Mouse (Mus musculus): ENCODE data around the gene Stat4. TPM values are rescaled to one million over a fixed set of nuclear protein-coding genes. Genes with fewer than 3 reads are reported as not detected.

Stat4 gene
- polyA plus RNA-seq (2015; fragmentation: Nextera tagmentation; extraction: Ambion mirVana), result 0.38 and 0.77 TPM in 2 replicates

- no peaks in the 10 kb centered on the region for H3K36me3 ChIP-seq (ENCODE audit: control insufficient read depth, insufficient read depth)
- H3K4me2 ChIP-seq (replicated peaks; ENCODE audit: low read depth), result no peak within 1 kb of the TSS
- H3K9me3 ChIP-seq (ENCODE audit: control insufficient read depth), result no peaks in the 10 kb centered on the region
- no peak for TF ChIP-seq CTCF (IDR thresholded peaks at IDR 0.05; ENCODE audit: low read depth)
- H3K27ac ChIP-seq (ENCODE audit: low read depth, low read length), result no peak within 1 kb of the TSS
- no peak within 1 kb of the TSS for H3K4me3 ChIP-seq (ENCODE audit: low read depth, low read length)
- H3K27me3 ChIP-seq (replicated peaks; ENCODE audit: control insufficient read depth, insufficient read depth, low read length), result no peaks in the 10 kb centered on the region
- ATAC-seq, result no peak
- no peak within 1 kb of the TSS for H3K9ac ChIP-seq (ENCODE audit: low read depth, low read length)
- H3K4me1 ChIP-seq (replicated peaks; ENCODE audit: control insufficient read depth, insufficient read depth, low read length), result no peaks in the 10 kb centered on the region
- WGBS, result 77% methylated on average over 5 of the region's 5 CpGs
Observed at GRCm38 (mm10) chr1:51986848-51987247, at the start of gene Stat4. Gene Stat4 (plus strand): TSS chr1:51987148.

- H3K27ac ChIP-seq (ENCODE audit: low read depth, low read length), result no peak overlapping the region
- H3K9ac ChIP-seq (ENCODE audit: low read depth, low read length), result no peak overlapping the region
- H3K36me3 ChIP-seq (ENCODE audit: control insufficient read depth, insufficient read depth), result no peaks in the 10 kb centered on the region
- H3K4me3 ChIP-seq (ENCODE audit: low read depth, low read length), result no peak overlapping the region
- no peak for TF ChIP-seq CTCF (IDR thresholded peaks at IDR 0.05; ENCODE audit: low read depth)
- H3K9me3 ChIP-seq (ENCODE audit: control insufficient read depth), result no peaks in the 10 kb centered on the region
- H3K4me2 ChIP-seq (replicated peaks; ENCODE audit: low read depth), result no peak overlapping the region
- no peak for ATAC-seq
- H3K4me1 ChIP-seq (replicated peaks; ENCODE audit: control insufficient read depth, insufficient read depth, low read length), result no peaks in the 10 kb centered on the region
- 87% methylated on average over 7 of the region's 7 CpGs for WGBS
- H3K27me3 ChIP-seq (replicated peaks; ENCODE audit: control insufficient read depth, insufficient read depth, low read length), result no peaks in the 10 kb centered on the region
Observed at GRCm38 (mm10) chr1:51938357-51938756, 48.6 kb upstream of the Stat4 start.

- Histone ChIP-seq H3K9ac (ENCODE audit: low read depth, low read length) (no peak overlapping the region), H3K4me3 (ENCODE audit: low read depth, low read length) (no peak overlapping the region), H3K4me1 (replicated peaks; ENCODE audit: control insufficient read depth, insufficient read depth, low read length) (no peaks in the 10 kb centered on the region), H3K4me2 (replicated peaks; ENCODE audit: low read depth) (no peak overlapping the region), H3K36me3 (ENCODE audit: control insufficient read depth, insufficient read depth) (no peaks in the 10 kb centered on the region), H3K27me3 (replicated peaks; ENCODE audit: control insufficient read depth, insufficient read depth, low read length) (no peaks in the 10 kb centered on the region), H3K9me3 (ENCODE audit: control insufficient read depth) (no peaks in the 10 kb centered on the region), H3K27ac (ENCODE audit: low read depth, low read length) (no peak overlapping the region)
- peak; percentile 86 for TF ChIP-seq CTCF (IDR thresholded peaks at IDR 0.05; ENCODE audit: low read depth)
- 42% methylated on average over 5 of the region's 5 CpGs for WGBS
- ATAC-seq, result no peak
Observed at GRCm38 (mm10) chr1:51944755-51945154, 42.2 kb upstream of the Stat4 start.

GRCm38 (mm10) chr1:51947116-51947515 lies 39.8 kb upstream of the Stat4 start:
- Histone ChIP-seq H3K4me3 (ENCODE audit: low read depth, low read length) (no peak overlapping the region), H3K36me3 (ENCODE audit: control insufficient read depth, insufficient read depth) (no peaks in the 10 kb centered on the region), H3K27ac (ENCODE audit: low read depth, low read length) (no peak overlapping the region), H3K4me1 (replicated peaks; ENCODE audit: control insufficient read depth, insufficient read depth, low read length) (no peaks in the 10 kb centered on the region), H3K4me2 (replicated peaks; ENCODE audit: low read depth) (no peak overlapping the region), H3K9me3 (ENCODE audit: control insufficient read depth) (no peaks in the 10 kb centered on the region), H3K27me3 (replicated peaks; ENCODE audit: control insufficient read depth, insufficient read depth, low read length) (no peaks in the 10 kb centered on the region), H3K9ac (ENCODE audit: low read depth, low read length) (no peak overlapping the region)
- no peak for ATAC-seq
- no peak for TF ChIP-seq CTCF (IDR thresholded peaks at IDR 0.05; ENCODE audit: low read depth)
- WGBS, result 77% methylated on average over 4 of the region's 4 CpGs

- 89% methylated on average over 2 of the region's 2 CpGs for WGBS
- Histone ChIP-seq H3K9ac (ENCODE audit: low read depth, low read length) (no peak overlapping the region), H3K4me2 (replicated peaks; ENCODE audit: low read depth) (no peak overlapping the region), H3K36me3 (ENCODE audit: control insufficient read depth, insufficient read depth) (no peaks in the 10 kb centered on the region), H3K27me3 (replicated peaks; ENCODE audit: control insufficient read depth, insufficient read depth, low read length) (no peaks in the 10 kb centered on the region), H3K27ac (ENCODE audit: low read depth, low read length) (no peak overlapping the region), H3K4me3 (ENCODE audit: low read depth, low read length) (no peak overlapping the region), H3K4me1 (replicated peaks; ENCODE audit: control insufficient read depth, insufficient read depth, low read length) (0 out of 2 replicates have a peak, but pooled peaks cover 5% of the 10 kb centered on the region), H3K9me3 (ENCODE audit: control insufficient read depth) (no peaks in the 10 kb centered on the region)
- no peak for ATAC-seq
- no peak for TF ChIP-seq CTCF (IDR thresholded peaks at IDR 0.05; ENCODE audit: low read depth)
Observed at GRCm38 (mm10) chr1:51964647-51965046, 22.3 kb upstream of the Stat4 start.

- H3K4me1 ChIP-seq (replicated peaks; ENCODE audit: control insufficient read depth, insufficient read depth, low read length), result 0 out of 2 replicates have a peak, but pooled peaks cover 5% of the 10 kb centered on the region
- no peaks in the 10 kb centered on the region for H3K9me3 ChIP-seq (ENCODE audit: control insufficient read depth)
- TF ChIP-seq CTCF (IDR thresholded peaks at IDR 0.05; ENCODE audit: low read depth), result no peak
- H3K4me3 ChIP-seq (ENCODE audit: low read depth, low read length), result no peak overlapping the region
- no peaks in the 10 kb centered on the region for H3K27me3 ChIP-seq (replicated peaks; ENCODE audit: control insufficient read depth, insufficient read depth, low read length)
- 3% methylated on average over 1 of the region's 1 CpGs for WGBS
- no peak overlapping the region for H3K27ac ChIP-seq (ENCODE audit: low read depth, low read length)
- no peak overlapping the region for H3K9ac ChIP-seq (ENCODE audit: low read depth, low read length)
- no peak for ATAC-seq
- H3K4me2 ChIP-seq (replicated peaks; ENCODE audit: low read depth), result no peak overlapping the region
- no peaks in the 10 kb centered on the region for H3K36me3 ChIP-seq (ENCODE audit: control insufficient read depth, insufficient read depth)
Observed at GRCm38 (mm10) chr1:51968994-51969393, 18.0 kb upstream of the Stat4 start.

- no peak for TF ChIP-seq CTCF (IDR thresholded peaks at IDR 0.05; ENCODE audit: low read depth)
- no peak overlapping the region for H3K4me2 ChIP-seq (replicated peaks; ENCODE audit: low read depth)
- H3K9ac ChIP-seq (ENCODE audit: low read depth, low read length), result no peak overlapping the region
- no peaks in the 10 kb centered on the region for H3K9me3 ChIP-seq (ENCODE audit: control insufficient read depth)
- no peaks in the 10 kb centered on the region for H3K36me3 ChIP-seq (ENCODE audit: control insufficient read depth, insufficient read depth)
- 0 out of 2 replicates have a peak, but pooled peaks cover 5% of the 10 kb centered on the region for H3K4me1 ChIP-seq (replicated peaks; ENCODE audit: control insufficient read depth, insufficient read depth, low read length)
- no peak for ATAC-seq
- no peak overlapping the region for H3K27ac ChIP-seq (ENCODE audit: low read depth, low read length)
- WGBS, result 72% methylated on average over 6 of the region's 6 CpGs
- H3K4me3 ChIP-seq (ENCODE audit: low read depth, low read length), result no peak overlapping the region
- H3K27me3 ChIP-seq (replicated peaks; ENCODE audit: control insufficient read depth, insufficient read depth, low read length), result no peaks in the 10 kb centered on the region
Observed at GRCm38 (mm10) chr1:51970182-51970581, 16.8 kb upstream of the Stat4 start.
